Mouse (Mus musculus): ENCODE results near the gene Dpp6.

Dpp6 gene

DNA sequence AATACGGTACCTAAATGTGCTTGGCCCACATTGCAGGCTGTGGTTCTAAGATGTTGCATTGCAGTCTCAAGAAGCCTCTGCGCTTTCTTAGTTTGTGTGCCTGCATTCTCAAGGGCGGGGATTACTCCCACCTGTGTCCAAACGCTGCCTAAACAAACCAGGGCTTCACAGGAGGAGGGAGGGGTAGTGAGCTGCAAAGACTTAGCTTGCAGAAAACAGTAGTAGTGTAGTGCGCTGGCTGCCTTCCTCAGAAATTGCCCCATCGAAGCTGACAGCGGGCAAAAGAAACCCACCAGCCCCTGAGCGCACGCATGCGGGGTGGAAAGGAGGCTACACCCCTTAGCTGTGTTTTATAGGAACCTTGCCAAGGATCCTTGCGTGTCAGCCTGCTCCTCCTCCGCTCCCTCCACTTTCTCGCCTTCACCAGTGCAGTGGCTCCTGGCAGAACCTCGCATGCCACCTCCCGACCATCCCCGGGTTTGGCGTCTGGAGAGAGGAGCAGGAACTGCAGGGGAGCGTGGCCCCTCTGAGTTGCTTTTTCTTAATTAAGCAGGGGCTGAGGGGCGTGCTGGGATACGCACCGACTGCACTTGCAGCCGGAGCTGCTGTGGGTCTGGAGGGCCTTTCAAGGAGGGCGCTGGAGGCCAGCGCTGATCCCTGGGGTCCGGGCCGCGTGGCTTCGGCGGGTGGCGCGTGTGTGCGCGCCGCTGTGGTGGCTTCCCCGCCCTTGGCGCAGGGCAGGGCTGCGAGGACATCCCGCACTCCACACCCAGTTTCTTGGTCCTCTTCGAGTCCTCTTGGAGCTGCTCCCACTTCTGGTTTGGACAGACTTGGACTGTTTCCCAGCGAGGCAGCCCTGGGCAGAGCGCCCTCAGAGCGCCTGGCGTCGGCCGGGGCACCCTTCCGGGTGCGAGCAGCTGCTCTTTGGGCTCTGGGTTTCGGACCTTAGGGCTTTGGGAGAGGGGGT, at the start of gene Dpp6:
TSS of gene Dpp6 (plus strand) at position 229 of the 967 bp plus-strand sequence.
- DNase-seq (ENCODE audit: low spot score): no peak

DNA sequence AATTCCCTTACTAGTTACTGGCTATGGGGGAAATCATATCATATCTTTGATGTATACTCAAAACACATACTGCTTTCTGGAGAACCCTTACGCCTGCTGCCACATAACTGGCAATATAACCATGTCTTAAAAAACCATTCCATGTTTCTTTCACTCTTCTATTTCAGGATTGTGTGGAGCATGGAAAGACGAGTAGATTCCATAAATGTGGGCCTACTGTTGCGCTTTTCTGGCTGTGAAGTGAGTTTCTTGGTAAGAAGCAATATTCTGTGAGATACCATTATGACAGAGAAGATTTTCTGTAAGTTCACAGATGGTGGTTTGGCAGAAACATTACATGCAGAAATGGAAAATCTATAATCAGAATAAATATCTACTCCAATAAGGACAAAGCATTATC, 33.0 kb upstream of the Dpp6 start:
- no peak for DNase-seq (ENCODE audit: low spot score)

GRCm38 (mm10) chr5:26795524-26795923, 21.5 kb upstream of the Dpp6 start:
- no peak for DNase-seq (ENCODE audit: low spot score)

- no peak for DNase-seq (ENCODE audit: low spot score)
These were observed 19.0 kb downstream of the Dpp6 start for GRCm38 (mm10) chr5:26835972-26836371.

DNA sequence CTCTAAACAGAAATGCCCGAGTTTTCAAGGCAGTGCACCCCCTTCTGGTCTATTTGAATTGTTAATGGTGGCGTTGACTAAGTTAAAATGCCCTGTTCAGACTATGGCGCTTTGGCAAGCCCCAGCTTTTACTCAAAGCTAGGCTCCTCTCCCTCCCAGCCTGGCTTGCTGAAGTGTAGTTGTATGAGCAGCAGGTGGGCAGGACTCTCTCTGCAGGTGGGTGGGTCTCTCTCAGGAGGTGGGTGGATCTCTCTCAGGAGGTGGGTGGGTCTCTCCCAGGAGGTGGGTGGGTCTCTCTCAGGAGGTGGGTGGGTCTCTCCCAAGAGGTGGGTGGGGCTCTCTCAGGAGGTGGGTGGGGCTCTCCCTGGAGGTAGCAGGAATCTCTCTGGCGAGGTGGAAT, 24.1 kb downstream of the Dpp6 start:
- no peak for DNase-seq (ENCODE audit: low spot score)

DNA sequence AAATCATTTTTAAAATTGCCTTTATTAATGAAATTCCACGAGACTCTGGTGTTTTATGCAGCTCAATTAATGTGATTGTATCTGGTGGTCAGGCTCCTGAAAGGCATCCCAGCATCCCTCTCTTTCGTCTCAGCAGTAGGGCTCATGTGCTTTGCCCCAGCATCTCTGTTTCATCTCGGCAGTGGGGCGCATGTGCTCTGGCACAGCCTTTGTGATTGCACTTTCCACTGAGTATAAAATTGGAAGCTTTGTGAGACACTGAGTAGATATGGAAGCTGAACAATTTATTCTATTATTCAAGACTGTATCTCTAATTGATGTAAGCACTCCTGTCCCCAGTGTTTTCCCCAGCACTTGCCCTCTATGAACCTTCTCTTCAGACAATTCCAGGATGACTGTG, 37.7 kb downstream of the Dpp6 start:
- no peak for DNase-seq (ENCODE audit: low spot score)

- DNase-seq (ENCODE audit: low spot score): no peak
These were observed 58.4 kb downstream of the Dpp6 start for GRCm38 (mm10) chr5:26875449-26875848.

DNA sequence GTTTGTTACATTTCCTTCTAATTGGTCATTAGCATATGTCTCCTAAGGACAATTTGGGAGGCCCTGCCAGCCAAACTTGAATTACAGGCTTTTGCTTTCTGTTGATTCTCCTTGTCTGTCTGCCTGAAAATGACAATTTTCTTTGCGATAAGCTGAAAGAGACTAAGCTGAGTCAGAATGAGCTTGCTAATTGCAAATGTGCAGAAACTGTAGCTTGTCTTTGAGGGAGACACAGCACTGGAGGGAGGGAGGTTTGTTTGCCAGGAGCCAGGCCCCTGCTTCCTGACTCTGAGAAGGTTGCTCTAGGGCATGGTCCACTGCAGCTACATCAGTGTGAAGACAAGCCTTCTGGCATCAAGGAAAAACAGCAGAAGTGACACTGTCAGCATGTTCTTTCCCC, 70.5 kb downstream of the Dpp6 start:
- no peak for DNase-seq (ENCODE audit: low spot score)

DNA sequence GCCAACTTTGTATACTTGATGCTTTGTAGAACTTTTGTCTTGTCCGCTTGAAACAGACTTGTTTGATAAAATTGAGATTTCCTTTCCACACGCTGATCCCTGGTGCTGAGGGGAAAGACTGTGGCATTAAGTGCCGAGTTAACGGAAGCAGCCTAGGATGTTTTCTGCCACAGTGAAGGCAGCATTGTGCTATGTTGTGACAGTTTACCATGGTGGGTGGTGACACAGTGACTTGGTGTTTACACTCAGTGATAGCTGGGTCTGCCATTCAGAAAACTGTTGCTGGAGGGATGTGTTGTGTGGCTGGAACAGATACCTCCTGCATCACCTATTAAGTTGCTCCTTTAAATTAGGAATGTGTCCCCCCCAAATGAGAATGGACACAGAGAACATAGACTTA, 71.1 kb downstream of the Dpp6 start:
- DNase-seq (ENCODE audit: low spot score): no peak

- DNase-seq (ENCODE audit: low spot score): no peak
These were observed 77.3 kb downstream of the Dpp6 start for GRCm38 (mm10) chr5:26894346-26894745.

DNA sequence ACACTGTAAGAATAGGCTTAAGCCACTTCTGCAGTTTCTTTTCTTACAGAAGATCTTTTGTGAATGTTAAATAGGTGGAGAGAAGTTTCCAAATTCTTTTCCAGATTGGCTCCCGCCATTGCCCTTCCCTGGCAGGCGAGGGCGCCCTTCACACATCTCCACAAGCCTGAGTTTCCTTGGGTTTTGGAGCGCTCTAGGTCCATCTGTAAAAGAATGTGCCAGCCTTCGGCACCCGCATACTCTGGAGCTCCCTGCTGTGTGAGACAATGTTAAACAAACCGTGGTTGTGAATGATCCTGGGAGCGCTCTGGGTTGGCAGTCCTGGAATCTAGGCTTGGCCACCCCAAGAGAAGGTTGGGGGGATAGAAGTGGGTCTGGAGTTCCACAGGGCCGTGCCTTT, 86.8 kb downstream of the Dpp6 start:
- no peak for DNase-seq (ENCODE audit: low spot score)

- DNase-seq (ENCODE audit: low spot score): no peak
These were observed 87.5 kb downstream of the Dpp6 start for GRCm38 (mm10) chr5:26904324-26905041.

DNA sequence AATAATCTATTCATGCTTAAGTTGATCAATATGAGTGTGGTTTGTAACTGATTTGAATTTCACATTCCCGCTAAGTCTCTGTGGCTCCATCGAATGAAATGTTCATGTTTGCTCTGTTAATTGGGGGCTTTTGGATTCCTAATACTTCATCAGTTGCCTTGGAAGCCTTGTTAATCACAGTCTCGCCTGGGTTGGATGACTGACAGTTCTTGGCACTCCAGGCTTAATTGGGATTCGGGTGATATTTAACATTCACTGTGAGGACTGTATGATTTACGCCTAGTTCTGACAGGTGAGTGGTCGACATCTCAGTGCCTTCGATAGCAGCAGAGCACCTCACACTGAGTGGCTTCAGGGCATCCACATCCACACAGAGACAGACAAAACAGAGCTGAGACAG, 90.1 kb downstream of the Dpp6 start:
- DNase-seq (ENCODE audit: low spot score): no peak

DNA sequence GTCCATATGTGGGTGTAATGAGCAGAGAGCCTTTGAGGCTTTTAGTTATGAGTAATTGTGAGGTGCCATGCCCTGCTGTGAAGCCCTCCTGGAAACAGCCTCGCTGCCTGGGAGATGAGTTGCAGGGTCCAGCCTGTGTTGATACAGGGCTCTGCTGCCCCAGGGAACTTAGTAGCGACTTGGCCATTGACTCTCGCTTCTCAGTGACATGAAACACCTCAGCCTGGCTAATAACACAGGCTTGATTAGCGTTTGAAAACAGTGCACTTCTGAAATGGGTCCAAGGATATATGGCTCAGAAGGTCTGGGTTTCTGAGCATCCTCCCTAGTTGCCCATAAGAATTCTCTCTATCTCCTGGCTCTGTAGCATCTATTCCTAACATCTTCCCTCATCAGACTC, 91.6 kb downstream of the Dpp6 start:
- DNase-seq (ENCODE audit: low spot score): no peak

DNA sequence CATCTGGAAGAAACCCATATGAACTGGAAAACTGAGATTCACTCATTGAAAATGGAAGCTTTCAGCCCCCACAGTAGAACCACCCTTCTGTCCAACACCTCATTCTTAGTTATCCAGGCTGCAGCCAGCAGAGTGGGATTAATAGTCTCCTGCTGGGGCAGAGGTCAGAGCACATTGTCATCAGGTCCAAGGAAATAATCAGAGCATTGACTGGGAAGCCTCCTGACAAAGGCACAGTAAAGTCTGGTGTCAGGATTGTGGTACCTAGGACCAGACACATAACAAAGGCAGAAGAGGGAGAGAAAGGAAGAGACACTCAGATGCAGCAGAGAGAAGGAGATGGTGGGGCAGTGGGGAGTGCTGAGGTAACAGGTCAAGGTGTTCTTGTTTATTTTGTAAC, 93.3 kb downstream of the Dpp6 start:
- DNase-seq (ENCODE audit: low spot score): no peak

GRCm38 (mm10) chr5:26911965-26912364, 95.0 kb downstream of the Dpp6 start:
- no peak for DNase-seq (ENCODE audit: low spot score)

- no peak for DNase-seq (ENCODE audit: low spot score)
These were observed 101.8 kb downstream of the Dpp6 start for GRCm38 (mm10) chr5:26918763-26919162.

DNA sequence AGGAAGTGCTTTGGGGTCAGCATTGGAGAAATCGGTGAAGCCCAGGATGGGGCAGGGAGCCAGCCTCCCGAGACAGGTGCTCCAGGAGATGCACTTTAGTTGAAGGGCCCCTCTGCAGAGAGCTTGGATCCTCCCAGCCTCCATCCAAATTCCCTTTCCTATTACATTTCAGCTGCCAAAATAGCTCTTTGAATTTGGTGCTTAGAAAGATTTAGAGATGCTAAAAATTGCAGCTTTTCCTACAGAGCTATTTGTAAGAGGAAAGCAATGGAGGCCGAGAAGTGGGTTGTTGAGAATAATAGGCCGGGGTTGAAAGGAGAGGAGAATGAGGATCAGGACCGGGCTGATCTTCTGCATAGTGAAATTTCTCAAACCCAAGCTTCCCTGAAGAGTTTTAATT, 107.5 kb downstream of the Dpp6 start:
- DNase-seq (ENCODE audit: low spot score): no peak

GRCm38 (mm10) chr5:26932413-26933122, 115.6 kb downstream of the Dpp6 start:
- DNase-seq (ENCODE audit: low spot score): no peak

GRCm38 (mm10) chr5:26934911-26935310, 117.9 kb downstream of the Dpp6 start:
- no peak for DNase-seq (ENCODE audit: low spot score)

GRCm38 (mm10) chr5:26941471-26941870, 124.5 kb downstream of the Dpp6 start:
- no peak for DNase-seq (ENCODE audit: low spot score)

DNA sequence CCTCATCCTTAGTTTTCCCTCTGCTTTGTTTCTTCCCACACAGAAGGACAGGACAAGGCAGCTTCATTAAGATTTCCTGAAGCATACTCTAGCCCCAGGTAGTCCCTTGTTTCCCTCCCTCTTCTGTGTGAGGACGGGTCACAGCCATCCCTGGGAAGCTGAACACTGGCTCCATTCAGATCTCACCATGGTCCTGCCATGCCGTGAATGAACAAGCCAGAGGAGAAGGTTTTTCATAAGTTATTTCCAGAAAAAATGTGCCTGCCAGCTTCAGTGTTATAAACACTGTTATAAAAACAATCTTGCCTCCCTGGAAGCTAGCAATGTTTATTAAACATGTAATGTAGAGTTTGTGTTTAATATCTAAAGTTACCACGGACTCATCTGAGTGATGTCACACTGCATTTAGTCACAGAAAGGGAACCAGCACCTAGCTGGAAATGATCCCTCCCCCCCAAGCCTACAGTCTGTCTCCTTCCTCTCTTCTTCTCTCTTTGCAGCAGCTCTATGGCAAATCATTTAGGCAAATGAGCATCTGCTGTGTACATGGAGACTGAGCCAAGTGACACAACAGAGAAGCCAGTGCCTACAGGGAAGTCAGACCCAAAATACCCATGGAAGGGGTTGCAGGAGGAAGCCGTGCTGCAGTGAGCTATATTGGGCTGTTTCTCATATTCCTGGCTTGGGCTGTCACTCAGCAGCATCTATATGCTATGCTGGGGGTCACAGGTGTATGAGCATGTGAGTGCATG, 128.3 kb downstream of the Dpp6 start:
- no peak for DNase-seq (ENCODE audit: low spot score)

Measured in adipocyte (in vitro differentiated cells).